20 mouse cellular contexts compared by ENCODE assay signal in genomic region chr5:35578411-35578810, GRCm38 (mm10). TPM values are rescaled to one million over a fixed set of nuclear protein-coding genes. Genes with fewer than 3 reads are reported as not detected.
"Had no signal": no experiment of that assay in that cellular context is flagged by ENCODE, and none has a peak within 500 bp of the region (broad histone marks: within the 10 kb centered on the region; RNA-seq: fewer than 3 reads in every experiment).

No protein-coding gene starts in this region.

- H3K9ac ChIP-seq: lung, embryonic 14.5 days; midbrain, embryonic 12.5 days; midbrain, embryonic 15.5 days; neural tube, embryonic 12.5 days had no signal

- H3K27ac ChIP-seq: midbrain, embryonic 10.5 days; midbrain, embryonic 12.5 days; midbrain, embryonic 15.5 days; neural tube, embryonic 12.5 days had no signal

- H3K9me3 ChIP-seq: midbrain, embryonic 10.5 days; midbrain, embryonic 12.5 days; midbrain, embryonic 15.5 days; neural tube, embryonic 12.5 days had no signal

- H3K36me3 ChIP-seq: midbrain, embryonic 15.5 days had no signal

- H3K4me2 ChIP-seq: lung, embryonic 14.5 days; midbrain, embryonic 12.5 days; midbrain, embryonic 15.5 days; neural tube, embryonic 12.5 days had no signal

- DNase-seq: lung, adult 18-20 months; lung, embryonic 14.5 days; lung, postnatal 10 days; lung, postnatal 4 days; retina, postnatal 1 day; right cerebral cortex, adult 18-20 months; right cerebral cortex, postnatal 25 days; right cerebral cortex, postnatal 4 days; spleen, adult 18-20 months; thymus, adult 18-20 months; thymus, postnatal 14 days; thymus, postnatal 36 days had no signal

- H3K27me3 ChIP-seq: neural tube, embryonic 12.5 days had no signal

- H3K4me3 ChIP-seq: midbrain, embryonic 10.5 days; midbrain, embryonic 12.5 days; midbrain, embryonic 15.5 days; neural tube, embryonic 12.5 days had no signal

- ATAC-seq: midbrain, embryonic 15.5 days had no signal

RNA-seq across cellular contexts. Expression of gene Cpz, which starts 52.9 kb away (rescaled TPM):
- total RNA-seq: megakaryocyte-erythroid progenitor cell, adult 5-6 weeks; monocyte, adult 5-6 weeks; neutrophil, adult 5-6 weeks had no signal
- polyA plus RNA-seq: neural tube, embryonic 14.5 days had no signal
